Mouse (Mus musculus) megakaryocyte-erythroid progenitor cell, adult 5-6 weeks (primary cell): ENCODE data around the gene Avl9. TPM values are rescaled to one million over a fixed set of nuclear protein-coding genes. Genes with fewer than 3 reads are reported as not detected.

Experiments used
- ATAC-seq: replicated peaks from 2 replicates; pipeline ENCODE4 v1.8.0; 2016; ENCODE audit warnings: mild to moderate bottlenecking, inconsistent platforms; ENCODE audit not compliant: severe bottlenecking, poor library complexity, low FRiP score, low TSS enrichment
- total RNA-seq, 2 experiments: library from RNA; stranded (forward) in 1 of 2; stranded (reverse) in 1 of 2; fragments of 200-1000, 215-1000 nt in 1 of 2; fragments of >200 nt in 1 of 2; fragmentation: Nextera tagmentation in 1 of 2; gene quantifications; 2 replicates each; pipeline ENCODE4 v1.2.3; 2014 to 2017

Avl9 gene
- total RNA-seq, 2 experiments from 2014 or later = 13.7 to 27.0 TPM

GRCm38 (mm10) chr6:56785068-56785467, 70.4 kb downstream of the Avl9 start:
- no peak for ATAC-seq

- peak; percentile 51 for ATAC-seq
Measured at GRCm38 (mm10) chr6:56787668-56788067, 73.0 kb downstream of the Avl9 start.

DNA sequence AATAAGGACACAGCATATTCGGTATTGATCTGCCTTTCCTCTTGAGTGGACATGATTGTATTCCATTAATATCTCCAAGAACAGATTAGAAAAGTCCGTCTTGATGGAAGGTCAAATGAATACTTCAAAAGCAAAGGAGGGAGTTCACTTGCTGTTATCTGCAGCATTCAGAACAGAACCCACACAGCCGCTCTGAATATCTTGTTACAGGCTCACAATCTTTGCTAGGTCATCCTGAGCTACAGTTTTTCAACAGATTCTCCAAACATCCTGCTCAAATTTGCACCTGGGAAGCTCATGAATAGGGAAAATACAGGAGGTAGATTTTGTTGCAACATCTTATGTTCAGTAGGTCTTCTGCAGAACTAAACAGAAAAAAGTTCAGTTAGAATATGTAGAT, 74.6 kb downstream of the Avl9 start:
- ATAC-seq = peak; percentile 79

DNA sequence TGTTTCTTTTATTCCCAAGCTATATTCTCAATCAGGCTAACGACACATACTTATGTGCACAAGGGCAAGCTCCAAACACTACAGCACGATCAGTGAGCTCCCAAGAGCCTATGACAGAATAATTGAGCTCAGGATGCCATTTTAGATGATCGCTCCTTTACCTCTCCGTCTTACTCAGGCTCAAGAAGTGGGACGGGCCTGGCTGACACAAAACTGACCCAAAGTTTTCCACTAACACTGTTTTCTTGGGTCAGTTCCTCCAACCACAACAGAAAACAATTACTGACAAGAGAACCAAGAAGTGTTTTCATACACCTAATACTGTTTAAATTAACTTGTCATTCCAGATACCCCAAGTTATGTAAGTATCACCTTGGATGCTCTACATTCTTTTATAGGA, 80.1 kb downstream of the Avl9 start:
- ATAC-seq = no peak

DNA sequence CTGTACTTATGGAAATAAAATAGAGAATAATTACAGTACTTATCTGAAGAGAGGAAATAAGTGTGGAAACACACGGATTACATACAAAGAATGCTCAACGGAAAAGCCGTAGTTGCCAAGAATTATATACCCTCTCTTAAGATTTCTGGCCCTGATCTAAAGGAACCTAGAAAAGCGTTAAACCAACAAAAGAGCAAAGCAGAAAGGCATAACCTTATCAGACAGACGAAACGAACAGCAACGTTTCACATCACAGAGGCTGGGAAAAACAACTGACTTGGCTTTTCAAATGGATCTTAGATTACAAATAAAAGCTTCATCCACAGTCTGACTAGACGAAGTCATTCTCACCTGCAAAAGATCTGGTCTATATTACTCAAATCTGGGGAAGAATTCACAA, 81.5 kb downstream of the Avl9 start:
- ATAC-seq = peak; percentile 12; the same call in 1 of the 2 replicates

GRCm38 (mm10) chr6:56796668-56797141, 82.0 kb downstream of the Avl9 start:
- ATAC-seq = peak; percentile 45

- ATAC-seq = peak; percentile 84
Measured at GRCm38 (mm10) chr6:56797311-56798151, 82.8 kb downstream of the Avl9 start, which contains the start of gene Kbtbd2. Gene Kbtbd2, minus strand, starts transcription at chr6:56797813.

- peak; percentile 25 for ATAC-seq
Measured at GRCm38 (mm10) chr6:56798152-56798465, 83.4 kb downstream of the Avl9 start.

GRCm38 (mm10) chr6:56805026-56805425, 90.3 kb downstream of the Avl9 start:
- no peak for ATAC-seq

DNA sequence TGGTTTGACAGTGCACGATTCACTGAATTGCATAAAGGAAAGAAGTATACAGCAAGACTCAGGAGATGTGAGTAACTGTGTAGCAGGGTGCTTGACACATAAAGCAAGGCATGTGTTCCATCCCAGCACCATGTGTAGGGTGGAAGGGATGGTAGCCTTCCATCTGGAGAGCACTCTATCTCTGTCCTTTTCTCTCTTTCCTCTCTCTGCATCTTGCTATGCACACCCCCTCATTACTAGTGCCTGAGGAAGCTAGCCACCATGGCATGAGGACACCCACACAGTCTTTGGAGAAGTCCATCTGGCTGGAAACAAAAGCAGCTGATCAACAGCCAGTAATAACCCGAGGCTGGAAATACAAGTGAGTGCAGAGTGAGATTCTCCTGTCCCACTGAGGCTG, 91.5 kb downstream of the Avl9 start:
- no peak for ATAC-seq

- ATAC-seq = peak; percentile 94
Measured at GRCm38 (mm10) chr6:56808656-56809055, 94.0 kb downstream of the Avl9 start.

Other genes starting within 250 kb of the Avl9 start
- gene Pde1c, start 145.8 kb upstream of the Avl9 start, total RNA-seq (2014; fragmentation: Nextera tagmentation) = 0.47 and 0.96 TPM in 2 replicates
- 1.1 TPM in 1 of 2 replicates, not detected in the other for gene Pde1c, start 145.8 kb upstream of the Avl9 start, total RNA-seq (2017)
- 67.5 and 155 TPM in 2 replicates for gene Lsm5, start 10.2 kb upstream of the Avl9 start, total RNA-seq (2014; fragmentation: Nextera tagmentation)
- 154 and 171 TPM in 2 replicates for gene Lsm5, start 10.2 kb upstream of the Avl9 start, total RNA-seq (2017)
- 23.3 and 32.6 TPM in 2 replicates for gene Kbtbd2, start 82.9 kb downstream of the Avl9 start, total RNA-seq (2014; fragmentation: Nextera tagmentation)
- gene Kbtbd2, start 82.9 kb downstream of the Avl9 start, total RNA-seq (2017) = 57.3 and 81.0 TPM in 2 replicates
- 3.2 and 4.3 TPM in 2 replicates for gene Fkbp9, start 117.2 kb downstream of the Avl9 start, total RNA-seq (2014; fragmentation: Nextera tagmentation)
- gene Fkbp9, start 117.2 kb downstream of the Avl9 start, total RNA-seq (2017) = 6.6 and 7.4 TPM in 2 replicates
- 86.6 and 123 TPM in 2 replicates for gene Nt5c3, start 209.0 kb downstream of the Avl9 start, total RNA-seq (2014; fragmentation: Nextera tagmentation)
- 83.5 and 116 TPM in 2 replicates for gene Nt5c3, start 209.0 kb downstream of the Avl9 start, total RNA-seq (2017)
- gene Vmn1r4, start 209.1 kb downstream of the Avl9 start, total RNA-seq (2014; fragmentation: Nextera tagmentation) = not detected in 2 replicates
- 0.42 TPM in 1 of 2 replicates, not detected in the other for gene Vmn1r4, start 209.1 kb downstream of the Avl9 start, total RNA-seq (2017)